Mouse (Mus musculus) liver, adult (tissue): Measurements from ENCODE around the gene Nfatc3.
A peak's percentile ranks its signal among the peaks of the same experiment; 100 is the strongest.

ENCODE experiments used
- GATA4 ChIP-seq: IDR thresholded peaks from 2 replicates; pipeline ENCODE4 v1.6.1; 2014; ENCODE audit warnings: mild to moderate bottlenecking, low read length; ENCODE audit not compliant: insufficient replicate concordance

Nfatc3 gene

GRCm38 (mm10) chr8:106058731-106059612 lies at the start of gene Nfatc3:
Nfatc3 (plus strand) TSS chr8:106058840.
- TF ChIP-seq GATA4 = peak; percentile 8; the same call in 1 of the 2 replicates

DNA sequence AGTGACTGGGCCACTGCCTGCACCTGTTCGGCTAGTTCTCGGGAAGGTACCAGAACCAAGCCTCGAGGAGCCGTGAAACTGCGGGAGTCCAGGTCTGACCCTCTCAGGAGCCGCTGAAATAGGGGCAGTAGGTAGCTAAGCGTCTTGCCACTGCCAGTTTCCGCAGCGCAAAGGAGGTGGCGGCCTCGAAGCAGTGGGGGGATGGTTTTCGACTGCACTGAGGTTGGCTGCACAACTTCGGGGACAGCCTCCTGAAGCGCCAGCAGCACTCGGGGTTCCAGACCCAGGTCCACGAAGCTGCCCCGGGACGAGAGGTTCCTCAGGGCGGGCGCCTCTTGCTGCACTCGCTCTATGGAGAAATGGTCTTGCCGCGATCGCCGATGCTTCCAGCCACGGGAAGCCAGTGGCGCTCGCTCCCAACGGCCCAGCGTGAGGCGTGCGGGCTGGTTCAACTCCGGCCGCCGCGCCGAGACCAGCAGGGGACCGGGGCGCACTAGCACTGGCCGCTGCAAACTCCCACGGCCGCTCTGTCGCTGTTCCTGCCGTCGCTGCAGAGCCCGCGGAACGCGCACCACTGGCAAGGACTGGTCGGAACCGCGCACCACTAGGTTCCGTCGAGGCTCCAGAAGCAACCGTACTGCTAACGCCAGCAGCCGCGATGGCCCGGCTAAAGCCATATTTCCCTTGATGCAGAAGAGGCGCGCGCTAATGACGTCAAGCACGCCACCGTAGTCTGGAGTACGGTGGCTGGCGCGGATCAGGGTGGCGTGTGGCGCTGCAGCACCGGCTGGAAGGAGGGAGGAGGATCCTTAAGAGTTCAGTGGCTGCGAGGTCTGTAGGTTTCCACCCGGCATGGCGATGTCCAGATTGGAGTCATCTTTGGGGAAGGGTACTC lies 47.6 kb upstream of the Nfatc3 start:
- TF ChIP-seq GATA4 = no peak

GRCm38 (mm10) chr8:106011643-106011986 lies 47.0 kb upstream of the Nfatc3 start, which contains the start of gene Ddx28:
Ddx28 (minus strand) TSS chr8:106011882.
- no peak for TF ChIP-seq GATA4

- no peak for TF ChIP-seq GATA4
Observed at GRCm38 (mm10) chr8:106016284-106016683, 42.4 kb upstream of the Nfatc3 start.

DNA sequence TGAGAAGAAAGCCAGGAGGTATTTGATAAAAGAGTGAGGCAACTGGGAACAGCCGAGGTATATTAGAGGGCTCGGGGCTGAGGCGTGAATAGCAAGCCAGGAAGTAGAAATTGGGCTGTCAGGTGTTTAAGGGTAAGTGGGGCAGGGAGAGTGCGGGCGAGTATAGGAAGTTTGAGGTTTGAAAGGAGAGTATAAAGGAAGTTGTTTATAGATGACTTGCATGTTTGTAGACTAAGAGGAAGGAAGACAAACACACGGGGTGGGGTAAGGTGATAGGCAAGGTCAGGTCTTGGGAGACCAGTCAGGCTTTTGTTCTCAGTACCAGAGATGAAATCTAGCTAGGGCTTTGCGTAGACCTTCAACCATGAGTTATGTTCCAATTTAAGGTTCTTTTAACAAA lies 41.5 kb upstream of the Nfatc3 start:
- no peak for TF ChIP-seq GATA4

- no peak for TF ChIP-seq GATA4
Observed at GRCm38 (mm10) chr8:106018039-106018438, 40.6 kb upstream of the Nfatc3 start.

DNA sequence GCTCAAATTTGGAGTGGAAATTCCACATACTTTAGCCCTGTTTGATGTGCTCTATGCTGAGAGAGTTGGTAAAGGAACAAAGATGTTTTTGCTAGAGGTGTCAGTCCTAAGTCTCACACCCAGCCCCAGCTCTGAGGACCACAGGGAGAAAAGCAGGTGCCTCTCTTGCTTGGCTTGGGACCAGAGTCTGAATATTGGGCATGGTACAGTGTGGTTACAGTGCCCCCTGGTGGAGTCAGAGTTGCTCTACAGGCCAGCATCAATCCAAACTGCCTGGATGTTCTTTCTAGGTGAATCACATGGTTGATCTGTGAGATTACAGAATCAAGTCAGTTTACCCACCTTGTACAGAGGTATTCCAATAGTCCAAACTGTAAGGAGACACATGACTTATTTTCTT lies 36.2 kb upstream of the Nfatc3 start:
- TF ChIP-seq GATA4 = no peak

DNA sequence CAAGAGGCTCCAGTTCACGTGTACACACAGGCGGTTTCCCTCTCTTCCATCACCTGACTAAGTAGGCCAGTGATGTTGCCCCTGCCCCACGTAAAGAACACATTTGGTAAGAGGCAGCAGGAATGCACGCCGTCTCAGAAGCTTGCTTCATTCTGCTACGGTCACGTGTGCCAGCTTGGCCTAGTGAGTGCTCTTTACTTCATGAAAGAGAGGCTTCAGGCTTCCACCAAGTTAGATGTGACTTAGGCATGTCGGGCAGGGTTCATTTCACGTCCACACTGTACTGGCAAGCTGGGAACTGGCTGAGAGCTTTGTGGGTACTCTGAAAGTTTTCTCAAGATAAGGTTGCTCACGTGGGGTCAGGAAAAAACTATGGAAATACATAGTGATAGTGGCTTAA lies 19.9 kb upstream of the Nfatc3 start:
- TF ChIP-seq GATA4 = no peak

GRCm38 (mm10) chr8:106039605-106040004 lies 19.0 kb upstream of the Nfatc3 start:
- no peak for TF ChIP-seq GATA4

DNA sequence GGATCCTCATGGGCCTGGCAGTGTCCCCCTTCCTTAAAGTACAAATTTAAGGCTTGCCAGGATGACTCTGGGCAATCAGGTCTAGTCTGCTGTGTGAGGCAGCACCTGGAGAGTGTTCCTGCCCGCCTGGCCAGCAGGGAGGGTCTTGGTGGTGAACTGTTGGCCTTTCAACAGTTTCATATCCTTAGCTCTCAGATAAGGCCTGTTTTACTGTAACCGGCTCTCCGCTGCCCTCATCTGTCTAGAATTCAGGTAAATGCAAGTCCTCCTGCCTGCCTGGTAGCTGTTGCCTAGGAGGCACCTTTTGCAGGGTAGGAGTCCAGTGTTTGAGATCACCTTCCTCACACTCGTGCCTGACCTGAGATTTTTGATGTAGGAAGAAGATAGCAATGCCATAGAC lies 18.4 kb upstream of the Nfatc3 start:
- TF ChIP-seq GATA4 = no peak

GRCm38 (mm10) chr8:106043055-106043454 lies 15.6 kb upstream of the Nfatc3 start:
- TF ChIP-seq GATA4 = no peak

GRCm38 (mm10) chr8:106044151-106044550 lies 14.5 kb upstream of the Nfatc3 start:
- TF ChIP-seq GATA4 = no peak

DNA sequence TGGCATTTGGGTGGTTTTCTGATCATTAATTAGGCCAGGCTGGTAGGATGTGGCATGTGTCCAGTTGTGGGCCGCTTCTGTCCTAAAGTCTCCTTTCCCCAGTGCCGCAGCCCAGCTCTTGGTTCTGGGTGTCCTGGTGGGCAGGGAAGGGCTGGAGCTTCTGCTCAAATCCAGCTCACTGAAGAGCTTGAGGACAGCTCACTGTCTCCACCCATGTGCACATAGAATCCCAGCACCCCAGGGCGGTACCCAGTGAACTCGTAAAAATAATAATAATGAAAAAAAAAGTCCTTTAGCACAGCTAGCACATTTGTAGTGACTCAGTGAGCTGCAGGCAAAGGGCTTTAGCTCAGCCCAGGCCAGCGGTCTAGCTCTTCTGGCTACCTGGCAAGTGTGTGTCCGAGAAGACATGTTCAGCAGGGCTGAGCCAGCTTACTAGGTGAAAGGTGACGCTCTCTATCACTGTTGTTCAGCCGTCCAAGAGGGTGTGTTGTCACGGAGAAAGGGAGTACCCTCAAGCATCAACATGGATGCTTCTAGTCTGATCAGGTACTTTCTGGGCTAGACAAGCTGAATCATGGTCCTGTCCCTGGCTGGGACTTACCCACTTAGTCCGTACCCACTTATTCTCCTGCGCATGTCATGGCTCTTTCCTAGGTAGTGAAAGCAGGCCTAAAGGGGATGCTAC lies 11.6 kb upstream of the Nfatc3 start:
- no peak for TF ChIP-seq GATA4

DNA sequence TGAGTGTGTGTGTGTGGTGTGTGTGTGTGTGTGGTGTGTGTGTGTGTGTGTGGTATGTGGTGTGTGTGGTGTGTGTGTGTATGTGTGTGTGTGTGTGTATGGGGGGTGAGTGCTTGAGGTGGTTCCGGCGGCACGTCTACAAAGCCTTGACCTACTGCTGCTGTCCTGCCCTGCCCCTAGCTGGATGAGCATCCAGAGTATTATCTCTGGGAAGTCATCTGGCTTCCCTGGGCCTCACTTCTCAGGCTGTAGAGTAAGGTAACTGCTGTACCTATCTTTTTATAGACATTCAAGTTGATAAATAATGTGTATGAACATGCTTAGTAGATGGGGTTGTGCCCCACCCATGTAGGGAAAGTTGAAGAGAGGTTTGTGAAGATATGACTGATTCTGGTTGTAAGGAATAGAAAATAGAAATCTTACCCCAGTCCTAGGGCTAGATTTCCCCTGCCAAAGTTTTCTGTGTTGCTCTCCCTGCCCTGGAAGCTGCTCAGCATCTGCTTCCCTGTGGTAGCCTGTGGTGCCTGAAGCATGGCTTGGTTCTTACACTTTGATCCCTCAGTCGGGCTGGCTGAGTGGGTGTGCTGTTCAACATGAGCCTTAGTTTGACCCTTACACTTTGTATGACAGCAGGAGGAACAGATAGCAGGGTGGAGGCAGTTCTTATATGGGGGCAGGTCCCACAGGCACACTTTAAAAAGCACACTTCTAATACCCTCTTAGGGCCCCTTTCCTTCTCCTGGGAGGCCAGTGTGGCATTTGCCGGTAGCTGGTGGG lies 10.6 kb upstream of the Nfatc3 start:
- TF ChIP-seq GATA4 = no peak

DNA sequence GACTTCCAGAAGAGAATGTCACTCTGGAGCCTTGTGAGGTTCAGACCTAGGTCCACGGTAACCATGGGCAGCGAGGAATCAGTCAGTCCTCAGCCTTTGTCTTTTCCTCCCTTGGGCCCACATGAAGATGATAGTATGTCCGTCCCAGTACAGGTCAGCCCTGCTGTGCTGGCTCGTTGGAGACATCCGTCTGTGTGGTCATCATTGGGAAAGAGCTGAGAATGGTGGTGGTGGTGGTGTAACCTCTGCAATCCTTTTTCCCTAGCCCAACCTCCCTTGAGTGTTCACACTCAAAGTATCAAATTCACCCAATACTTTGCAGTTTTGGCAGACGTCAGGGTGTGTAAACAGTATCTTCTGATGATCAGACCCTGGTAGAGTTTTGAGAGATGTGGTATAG lies 8.8 kb upstream of the Nfatc3 start:
- no peak for TF ChIP-seq GATA4
